Mouse (Mus musculus) brain, adult 2 months (tissue): ENCODE measurements at regions not wholly inside any gene's neighbourhood (a gene's known extent, or its start where the extent isn't known, plus 50 kb on each side); places are given as distances from the start of the nearest gene placed in this dataset.
"Not testable (repeated sequence)": the region's sequence is repeated elsewhere in the genome, so short reads cannot be mapped to it uniquely, and the experiment has no call there.

Source experiments
- DNase-seq: peaks from one replicate; pipeline ENCODE4 v3.0.0; 2011; ENCODE audit warnings: low read depth, low spot score

DNA sequence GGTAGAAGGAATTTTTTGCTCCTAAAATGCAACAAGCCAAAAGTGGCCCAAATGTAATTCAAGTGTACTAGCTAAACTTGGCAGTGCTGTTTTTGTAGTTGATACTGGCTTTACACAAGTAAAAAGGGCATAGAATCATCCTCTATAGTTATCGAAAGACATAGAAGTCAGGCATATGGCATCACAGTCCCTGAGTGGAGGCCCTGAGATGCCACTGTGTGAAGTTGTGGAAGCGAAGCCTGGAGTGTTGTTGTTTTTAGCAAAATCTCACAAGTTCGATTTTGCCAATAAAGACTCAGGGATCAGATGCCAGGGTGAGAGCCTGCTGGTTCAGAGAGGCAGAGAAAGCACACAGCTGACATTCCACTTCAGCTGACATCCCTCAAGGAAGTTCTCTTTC, 121.6 kb upstream of the C9orf72 start:
- no peak for DNase-seq

DNA sequence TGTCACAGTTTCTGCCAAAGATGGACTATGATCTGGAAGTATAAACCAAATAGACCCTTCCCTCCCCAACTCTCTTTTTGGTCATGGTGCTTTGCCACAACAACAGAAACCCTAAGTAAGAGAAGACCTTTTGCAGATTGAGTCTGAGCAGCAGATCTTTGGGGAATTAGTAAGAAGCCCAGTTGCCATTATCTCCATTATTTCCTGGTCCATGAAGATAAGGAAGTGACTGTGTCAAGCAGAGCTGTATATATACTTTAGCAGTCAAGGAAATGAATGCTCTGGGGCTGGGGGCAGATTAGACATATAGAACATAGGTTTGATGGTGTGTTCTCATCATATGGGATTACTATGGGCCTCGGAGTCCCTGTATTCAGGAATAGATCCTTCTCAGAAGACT, 117.8 kb upstream of the C9orf72 start:
- no peak for DNase-seq

DNA sequence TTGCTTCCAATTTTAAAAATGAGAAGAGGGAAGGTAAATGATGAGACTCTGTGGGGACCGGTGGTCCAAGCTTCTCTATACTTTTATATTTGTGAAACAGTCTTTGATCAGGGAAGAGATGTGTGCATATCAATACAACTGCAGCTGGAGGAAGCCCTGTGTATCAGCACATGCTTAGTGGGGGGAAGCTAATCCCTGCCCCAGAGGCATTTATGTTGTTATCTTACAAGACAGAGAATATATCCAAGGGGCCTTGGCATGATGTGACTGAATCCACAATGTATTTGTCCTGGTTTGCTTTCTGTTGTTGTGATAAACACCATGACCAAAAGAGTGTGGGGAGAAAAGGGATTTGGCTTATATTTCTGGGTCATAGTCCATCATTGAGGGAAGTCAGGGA, 105.2 kb upstream of the C9orf72 start:
- DNase-seq: no peak

DNA sequence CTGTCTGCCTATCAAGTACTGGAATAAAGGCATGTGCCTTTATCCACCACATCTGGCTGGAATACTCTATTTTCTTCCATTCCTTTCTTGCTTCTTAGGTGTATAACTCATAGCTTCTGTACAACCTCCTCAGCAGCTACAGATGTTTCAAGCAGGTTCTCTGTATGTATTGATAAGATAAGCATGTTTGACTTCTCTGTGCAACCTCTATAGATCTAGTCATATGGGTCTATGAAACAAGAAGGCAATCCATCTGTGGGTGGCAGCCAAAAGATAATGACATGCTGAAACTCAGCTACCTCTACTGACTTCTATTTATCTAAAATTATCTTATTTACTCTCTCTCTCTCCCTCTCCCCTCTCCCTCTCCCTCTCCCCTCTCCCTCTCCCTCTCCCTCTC, 99.3 kb upstream of the C9orf72 start:
- no peak for DNase-seq

DNA sequence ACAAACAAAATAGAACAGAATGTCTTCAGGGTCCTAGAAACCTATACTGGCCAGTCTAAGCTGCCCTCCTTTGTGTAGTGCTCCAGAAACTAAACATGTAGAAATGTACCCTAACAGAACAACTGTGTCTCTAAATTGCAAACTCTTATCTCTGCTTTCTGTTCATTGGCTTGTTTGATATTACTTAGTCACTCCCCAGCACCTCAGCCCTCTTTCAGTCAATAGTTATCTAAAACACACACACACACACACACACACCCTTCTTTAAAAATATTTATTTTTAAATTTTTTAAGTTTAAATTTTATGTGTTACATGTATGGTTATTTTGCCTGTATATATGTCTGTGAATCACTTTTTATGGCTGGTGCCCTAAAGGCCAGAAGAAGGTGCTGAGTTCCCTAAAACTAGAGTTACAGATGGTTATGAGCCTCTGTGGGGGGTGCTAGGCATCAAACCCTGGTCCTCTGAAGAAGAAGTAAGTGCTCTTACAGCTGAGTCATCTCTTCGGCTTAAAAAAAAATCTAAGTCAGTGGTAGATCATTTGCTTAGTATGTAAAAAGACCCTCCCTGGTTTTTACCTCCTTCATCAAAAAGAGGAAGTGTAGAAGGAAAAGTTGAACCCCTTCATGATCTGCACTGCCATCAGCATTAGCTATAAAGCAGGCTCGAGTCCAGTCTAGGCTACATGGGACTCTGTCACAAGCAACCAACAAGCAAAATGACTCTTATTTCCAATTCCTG, 96.6 kb upstream of the C9orf72 start:
- DNase-seq: no peak

DNA sequence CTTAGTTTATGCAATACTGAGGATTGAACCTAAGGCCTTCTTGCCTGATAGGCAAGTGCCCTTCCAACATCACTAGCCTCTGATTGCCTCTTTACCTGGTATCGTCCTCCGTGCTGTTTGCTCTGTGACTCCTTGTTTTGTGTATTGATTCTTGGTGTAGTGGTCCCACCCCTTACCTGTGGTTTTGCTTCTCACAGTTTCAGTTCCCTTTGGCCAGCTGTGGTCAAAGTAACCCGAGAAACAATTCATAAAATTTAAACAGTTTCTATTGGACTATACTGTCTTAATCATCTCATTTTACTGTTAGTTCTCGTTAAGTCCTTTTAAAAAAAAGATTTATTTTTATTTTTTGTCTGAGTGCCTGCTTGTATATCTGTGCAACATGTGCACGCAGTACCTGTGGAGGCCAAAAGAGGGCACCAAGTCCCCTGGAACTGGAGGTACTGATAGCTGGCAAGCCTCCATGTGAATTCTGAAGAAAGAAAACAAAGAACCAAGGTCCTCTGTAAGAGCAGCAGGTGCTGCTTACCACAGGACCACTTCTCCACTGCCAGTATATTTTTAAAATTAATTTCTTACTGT, 84.5 kb upstream of the C9orf72 start:
- DNase-seq: peak; percentile 27

DNA sequence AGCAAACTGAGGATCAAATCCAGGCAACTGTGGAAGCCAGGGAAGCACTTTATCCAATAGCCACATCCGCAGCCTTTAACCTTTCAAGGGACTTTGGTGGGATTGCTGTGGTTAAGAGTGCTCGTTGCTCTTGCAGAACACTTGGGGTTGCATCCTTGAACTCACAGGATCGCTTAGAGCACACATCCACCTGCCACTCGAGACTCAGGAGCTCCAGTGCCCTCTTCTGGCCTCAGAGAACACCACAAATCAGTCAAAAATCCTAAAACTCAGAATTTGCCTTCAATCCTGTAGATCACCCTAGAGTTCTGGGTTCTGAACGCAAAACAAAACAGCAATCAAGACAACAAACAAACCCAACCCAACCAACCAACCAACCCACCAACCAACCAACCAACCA, 82.2 kb upstream of the C9orf72 start:
- DNase-seq: peak; percentile 8

DNA sequence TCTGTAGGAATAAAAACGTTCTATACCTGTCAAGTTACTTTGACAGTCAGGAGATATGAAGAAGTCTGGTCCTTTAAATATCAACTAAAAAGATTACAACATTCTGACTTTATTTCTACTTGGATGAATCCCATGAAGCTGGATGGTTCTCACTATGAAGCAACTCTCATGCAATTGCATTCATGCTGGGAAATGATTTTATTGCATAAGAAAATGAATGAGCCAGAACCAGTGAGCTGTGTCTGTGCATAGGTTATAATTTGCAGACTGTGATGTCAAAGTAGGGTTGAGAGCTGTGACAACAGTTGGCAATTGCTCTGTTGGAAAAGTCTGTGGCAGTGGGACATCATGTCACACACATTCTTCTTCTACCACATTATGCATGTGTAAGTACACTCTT, 79.2 kb upstream of the C9orf72 start:
- DNase-seq: peak; percentile 5

DNA sequence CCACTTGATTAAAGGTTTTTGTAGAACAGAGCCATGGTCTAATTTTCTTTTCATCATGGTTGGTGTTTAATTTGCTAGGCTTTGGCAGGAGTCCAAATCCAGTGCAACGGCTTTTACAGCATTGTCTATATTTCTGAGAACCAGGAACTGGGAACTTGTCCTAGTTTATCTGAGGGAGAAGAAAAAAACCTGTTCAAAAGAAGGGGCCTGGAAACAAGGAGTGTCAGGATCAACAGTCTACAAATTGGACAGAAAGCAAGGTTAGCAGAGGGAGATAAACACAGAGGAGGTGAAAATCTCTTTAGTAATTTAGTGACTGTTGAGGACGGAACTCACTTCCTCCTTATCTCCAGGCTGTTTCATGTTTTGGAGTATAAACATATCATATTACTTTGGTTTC, 74.9 kb upstream of the C9orf72 start:
- peak; percentile 50 for DNase-seq

DNA sequence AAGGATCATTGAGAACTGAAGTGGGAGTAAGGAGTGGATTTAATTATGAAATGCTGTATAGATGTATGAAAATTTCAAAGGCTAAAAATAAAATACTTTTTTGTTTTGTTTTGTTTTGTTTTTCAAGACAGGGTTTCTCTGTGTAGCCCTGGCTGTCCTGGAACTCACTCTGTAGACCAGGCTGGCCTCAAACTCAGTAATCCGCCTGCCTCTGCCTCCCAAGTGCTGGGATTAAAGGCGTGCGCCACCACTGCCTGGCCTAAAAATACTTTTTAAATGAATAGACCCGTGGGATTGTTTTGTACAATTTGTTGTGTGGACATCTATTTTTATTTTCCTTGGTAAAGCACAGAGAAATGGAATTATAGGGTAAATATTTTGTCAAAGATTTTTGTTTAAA, 74.4 kb upstream of the C9orf72 start:
- DNase-seq: not testable (repeated sequence)

DNA sequence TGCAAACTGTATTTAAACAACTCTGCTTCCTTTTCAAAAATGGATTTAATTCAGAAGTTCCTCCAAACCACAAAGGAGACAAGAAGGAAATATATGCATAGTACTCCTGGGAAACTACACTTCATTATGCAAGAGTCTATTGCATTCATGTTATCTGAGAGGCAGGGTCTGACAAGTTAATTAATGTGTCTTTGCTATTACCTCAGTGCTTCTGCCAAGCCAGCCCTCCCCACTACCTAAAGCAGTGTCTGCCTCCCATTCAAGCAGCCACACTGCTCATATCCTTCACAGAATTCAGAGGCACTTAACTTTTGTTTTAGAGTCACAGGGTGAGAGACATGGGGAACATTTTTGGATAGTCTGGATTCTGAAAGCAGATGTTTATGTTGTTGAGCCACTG, 58.6 kb upstream of the C9orf72 start:
- no peak for DNase-seq
